Mouse (Mus musculus) spleen, postnatal 36 days (tissue): ENCODE measurements around the gene Gm28372.

Source experiments
- DNase-seq, 2 experiments: peaks; one replicate each; pipeline ENCODE4 v3.0.0; 2022; ENCODE audit warnings: low spot score in 2 of 2, mixed read lengths in 1 of 2

Gm28372 gene

DNA sequence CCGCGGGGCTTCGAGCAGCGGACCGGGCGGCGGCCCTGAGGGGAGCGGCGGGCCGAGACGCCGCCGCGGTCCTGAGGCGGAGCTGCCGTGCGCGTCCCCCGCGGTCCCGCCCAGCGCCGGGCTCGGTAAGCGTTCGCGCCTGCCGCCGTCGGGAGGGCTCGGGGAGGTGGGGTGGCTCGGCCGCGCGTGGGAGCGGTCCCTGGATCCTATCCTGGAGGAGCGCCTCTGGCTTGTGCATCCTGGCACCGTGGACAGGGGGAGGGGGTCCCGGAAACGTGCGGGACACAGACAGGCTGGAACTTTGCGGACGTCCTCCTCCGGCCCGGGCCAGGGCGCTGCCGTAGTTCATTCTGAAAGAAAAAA is 45.4 kb downstream of the Gm28372 start:
- DNase-seq: peak; percentile 66 to 70

DNA sequence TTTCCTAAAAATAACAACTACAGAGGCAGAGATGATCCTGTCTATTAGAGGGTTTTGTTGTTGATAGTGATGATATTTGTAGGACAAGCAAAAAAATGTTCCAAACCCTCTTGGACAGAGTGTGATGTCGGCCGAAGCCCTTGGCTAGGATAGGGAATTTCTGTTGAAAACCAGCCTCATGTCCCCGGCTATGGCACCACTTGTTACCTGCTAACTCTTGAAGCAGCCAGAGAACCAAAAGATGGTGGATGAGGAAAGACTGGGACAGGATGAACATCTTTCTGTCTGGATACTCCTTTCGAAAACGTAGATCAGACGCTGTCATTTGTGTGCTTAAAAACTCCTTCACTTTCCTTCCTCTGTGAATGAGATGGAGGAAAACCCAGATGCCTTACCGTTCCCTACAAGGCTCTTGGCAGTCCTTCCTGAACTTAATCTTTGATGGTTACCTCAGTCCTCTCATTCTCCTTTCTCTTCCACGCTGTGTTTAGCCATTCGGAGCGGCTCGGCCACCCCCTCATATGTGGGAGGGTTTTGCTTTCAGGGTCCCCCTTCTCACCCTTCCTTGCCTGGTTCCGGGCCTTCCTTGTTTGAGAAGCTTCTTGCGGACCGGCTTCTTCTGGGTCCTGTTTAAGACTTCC is 46.2 kb downstream of the Gm28372 start:
- no peak for DNase-seq

GRCm38 (mm10) chr2:130451727-130452090 is 46.7 kb downstream of the Gm28372 start:
- DNase-seq: no peak

- no peak for DNase-seq
Measured at GRCm38 (mm10) chr2:130452266-130452665, 47.2 kb downstream of the Gm28372 start.

DNA sequence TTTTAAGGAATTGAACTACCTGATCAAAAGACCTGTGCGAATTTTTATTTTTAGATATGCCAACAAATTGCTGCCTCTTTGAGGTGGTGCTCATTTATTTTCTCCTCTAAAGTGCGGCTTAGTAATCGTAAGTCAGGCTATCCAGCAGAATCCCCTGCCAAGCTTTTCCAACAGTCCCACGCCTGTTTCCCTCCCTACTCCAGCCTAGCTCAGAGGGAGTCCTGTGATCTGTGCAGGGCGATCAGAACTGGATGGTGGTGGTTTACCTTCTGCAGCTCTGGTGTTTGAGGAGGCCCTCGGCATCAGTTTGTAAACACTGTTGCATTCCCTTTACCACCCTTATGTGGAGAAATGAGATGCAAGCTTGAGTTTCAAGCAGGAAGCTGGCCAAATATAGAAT is 48.4 kb downstream of the Gm28372 start:
- DNase-seq: no peak

- no peak for DNase-seq
Measured at GRCm38 (mm10) chr2:130454748-130455370, 49.8 kb downstream of the Gm28372 start.
